Mouse (Mus musculus): ENCODE data around the gene Dctn3. TPM values are rescaled to one million over a fixed set of nuclear protein-coding genes. Genes with fewer than 3 reads are reported as not detected.
A peak's percentile ranks its signal among the peaks of the same experiment; 100 is the strongest.

The Dctn3 gene
- total and polyA plus RNA-seq, 3 experiments, result 57.7 to 64.6 TPM; not detected in 1

- peak; percentile 10; the same call in 1 of the 2 replicates for TF ChIP-seq RCOR1 (IDR thresholded peaks at IDR 0.05; ENCODE audit: low read depth, low read length)
Observed at GRCm38 (mm10) chr4:41737602-41738255, 14.8 kb upstream of the Dctn3 start (continued).

GRCm38 (mm10) chr4:41731052-41731765 lies 8.2 kb upstream of the Dctn3 start, which contains the start of gene Arid3c:
TSS of gene Arid3c (minus strand) at chr4:41731142.
- Histone ChIP-seq H3K27ac (ENCODE audit: control insufficient read depth, low read depth, low read length) (no peak within 1 kb of the TSS), H3K79me2 (ENCODE audit: control insufficient read depth, insufficient read depth, low read length, poor library complexity) (no peaks in the 10 kb centered on the region), H3K9ac (ENCODE audit: control insufficient read depth, low read depth, low read length, poor library complexity, severe bottlenecking) (no peak within 1 kb of the TSS), H3K36me3 (ENCODE audit: control insufficient read depth in 1 of 2, insufficient read depth in 2 of 2, low read length in 2 of 2) (no peaks in the 10 kb centered on the region), H3K4me1 (ENCODE audit: control insufficient read depth in 1 of 2, insufficient read depth in 2 of 2, low read length in 2 of 2) (no peaks in the 10 kb centered on the region), H3K9me3 (replicated peaks; ENCODE audit: insufficient read depth, low read length) (no peaks in the 10 kb centered on the region), H3K4me3 (ENCODE audit: control insufficient read depth in 1 of 2, insufficient read depth in 1 of 2, low read depth in 2 of 2, low read length in 2 of 2) (no peak within 1 kb of the TSS; a peak in 1 of 4 replicates), H3K27me3 (ENCODE audit: control insufficient read depth in 1 of 2, insufficient read depth in 2 of 2, low read length in 2 of 2) (peaks cover 6 to 20% of the 10 kb centered on the region in 2 experiments; a peak in 3 of 4 replicates)
- no peak for TF ChIP-seq MYB (IDR thresholded peaks at IDR 0.05; ENCODE audit: low read depth, low read length)
- TF ChIP-seq KAT2A (conservative IDR thresholded peaks at IDR 0.05; ENCODE audit: low read depth, low read length), result no peak
- TF ChIP-seq ETS1 (IDR thresholded peaks at IDR 0.05; ENCODE audit: low read depth, low read length), result no peak
- no peak for TF ChIP-seq UBTF (IDR thresholded peaks at IDR 0.05; ENCODE audit: borderline replicate concordance, insufficient read depth, low read depth, low read length)
- TF ChIP-seq CTCF (IDR thresholded peaks at IDR 0.05 in 2 of 3, conservative IDR thresholded peaks at IDR 0.05 in 1 of 3; ENCODE audit: control insufficient read depth in 1 of 3, insufficient read depth in 1 of 3, low read depth in 2 of 3, low read length in 3 of 3, poor library complexity in 1 of 3, severe bottlenecking in 1 of 3), result no peak
- no peak for TF ChIP-seq RAD21 (IDR thresholded peaks at IDR 0.05; ENCODE audit: low read depth, low read length)
- no peak for TF ChIP-seq SMC3 (IDR thresholded peaks at IDR 0.05; ENCODE audit: low read depth, low read length)
- TF ChIP-seq HCFC1 (IDR thresholded peaks at IDR 0.05; ENCODE audit: low read depth, low read length), result no peak
- TF ChIP-seq ELF1 (IDR thresholded peaks at IDR 0.05; ENCODE audit: low read depth, low read length), result no peak
- no peak for TF ChIP-seq E2F4 (IDR thresholded peaks at IDR 0.05; ENCODE audit: borderline replicate concordance, low read depth, low read length)
- no peak for TF ChIP-seq ZKSCAN1 (IDR thresholded peaks at IDR 0.05; ENCODE audit: low read depth, low read length)
- TF ChIP-seq SIN3A (IDR thresholded peaks at IDR 0.05; ENCODE audit: low read length), result no peak
- no peak for TF ChIP-seq GATA1 (IDR thresholded peaks at IDR 0.05; ENCODE audit: low read depth, low read length)
- TF ChIP-seq TCF12 (IDR thresholded peaks at IDR 0.05; ENCODE audit: low read depth, low read length), result no peak
- TF ChIP-seq ZC3H11A (IDR thresholded peaks at IDR 0.05; ENCODE audit: low read depth, low read length), result no peak
- no peak for TF ChIP-seq POLR2A (IDR thresholded peaks at IDR 0.05; ENCODE audit: control insufficient read depth in 1 of 2, insufficient read depth in 1 of 2, low read depth in 1 of 2, low read length in 2 of 2, poor library complexity in 1 of 2)
- no peak for TF ChIP-seq NELFE (IDR thresholded peaks at IDR 0.05; ENCODE audit: low read depth, low read length)
- no peak for TF ChIP-seq MAX (IDR thresholded peaks at IDR 0.05; ENCODE audit: low read length)
- TF ChIP-seq TBP (IDR thresholded peaks at IDR 0.05; ENCODE audit: low read depth, low read length), result no peak
- no peak for DNase-seq (ENCODE audit: low read depth, low spot score)
